Mouse (Mus musculus): Measurements from ENCODE around the gene Gm38655. TPM values are rescaled to one million over a fixed set of nuclear protein-coding genes. Genes with fewer than 3 reads are reported as not detected.
A peak's percentile ranks its signal among the peaks of the same experiment; 100 is the strongest.

The Gm38655 gene
- total RNA-seq (2012; rRNA removed) = not detected in 2 replicates
- total RNA-seq (2014; rRNA removed) = not detected in 2 replicates
- not detected in 2 replicates for polyA plus RNA-seq (2012; ENCODE audit: insufficient read length, low read depth)

DNA sequence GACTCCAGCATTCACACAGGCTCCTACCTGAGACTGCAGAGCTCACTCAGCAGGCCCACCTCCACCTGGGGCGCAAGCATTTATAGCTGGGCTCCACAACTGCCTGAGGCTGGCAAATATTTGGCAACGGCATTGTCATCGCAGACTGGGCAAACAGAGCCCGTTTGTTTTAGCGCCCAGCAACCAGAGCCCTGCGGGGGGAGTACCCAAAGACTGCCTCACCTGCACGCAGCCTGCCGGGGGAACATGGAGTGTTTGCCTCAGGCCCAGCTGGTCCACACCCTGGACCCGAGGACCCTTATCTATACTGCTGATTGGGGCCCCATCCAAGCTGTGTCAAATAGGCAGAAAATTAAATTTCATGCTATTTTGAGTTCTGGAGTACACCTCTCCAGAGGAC, at the start of gene Gm38655:
Gm38655 (minus strand) TSS at position 61 of the 400 bp plus-strand sequence.
- no peak for DNase-seq (ENCODE audit: extremely low read depth)
- in situ Hi-C loops (cut with MboI; ENCODE audit: low pct_ligation_motif_present, low pct_unique_long_range_greater_than_20kb, low sequenced_read_pairs) = no loop called here
- Histone ChIP-seq H3K4me1 (ENCODE audit: control insufficient read depth in 1 of 2, insufficient read depth in 2 of 2) (no peaks in the 10 kb centered on the region), H3K27me3 (replicated peaks) (peaks cover 91% of the 10 kb centered on the region), H3K36me3 (replicated peaks in 1 of 2; ENCODE audit: control insufficient read depth in 1 of 2, insufficient read depth in 1 of 2, low read length in 1 of 2) (no peaks in the 10 kb centered on the region), H3K4me3 (replicated peaks in 1 of 3; ENCODE audit: low read depth in 2 of 3, low read length in 2 of 3, poor library complexity in 1 of 3) (no peak within 1 kb of the TSS), H3K4me2 (ENCODE audit: insufficient read depth, low read depth, poor library complexity, severe bottlenecking) (no peak within 1 kb of the TSS), H3K27ac (ENCODE audit: insufficient read depth, low read depth) (no peak within 1 kb of the TSS), H3K79me2 (replicated peaks; ENCODE audit: control insufficient read depth, extremely low read depth, insufficient read depth, poor library complexity, severe bottlenecking) (no peaks in the 10 kb centered on the region), H3K9me3 (replicated peaks; ENCODE audit: low read length) (no peaks in the 10 kb centered on the region), H3K9ac (ENCODE audit: insufficient read depth, low read depth) (no peak within 1 kb of the TSS)
- dilution Hi-C loops (cut with MboI; ENCODE audit: extremely low pct_ligation_motif_present, extremely low pct_unique_long_range_greater_than_20kb, low sequenced_read_pairs) = no loop called here
- TF ChIP-seq JUND (conservative IDR thresholded peaks at IDR 0.05; ENCODE audit: low read depth, low read length) (no peak), ZNF384 (IDR thresholded peaks at IDR 0.05; ENCODE audit: low read depth, low read length) (no peak), SIN3A (IDR thresholded peaks at IDR 0.05; ENCODE audit: low read length) (no peak), SMC3 (IDR thresholded peaks at IDR 0.05; ENCODE audit: low read depth, low read length) (no peak), TCF12 (IDR thresholded peaks at IDR 0.05; ENCODE audit: low read depth, low read length) (no peak), BHLHE40 (IDR thresholded peaks at IDR 0.05; ENCODE audit: low read depth, low read length) (no peak), POLR2A (IDR thresholded peaks at IDR 0.05; ENCODE audit: low read depth, low read length) (no peak), MAZ (IDR thresholded peaks at IDR 0.05; ENCODE audit: low read depth, low read length) (no peak), MAFK (IDR thresholded peaks at IDR 0.05; ENCODE audit: insufficient replicate concordance, low read length) (no peak), MXI1 (IDR thresholded peaks at IDR 0.05; ENCODE audit: low read depth, low read length) (no peak), UBTF (IDR thresholded peaks at IDR 0.05; ENCODE audit: low read depth, low read length) (no peak), E2F4 (IDR thresholded peaks at IDR 0.05; ENCODE audit: insufficient replicate concordance, low read depth, low read length) (no peak), ELF1 (IDR thresholded peaks at IDR 0.05; ENCODE audit: low read depth, low read length) (no peak), GABPA (IDR thresholded peaks at IDR 0.05; ENCODE audit: insufficient replicate concordance, low read depth, low read length) (no peak), IRF4 (IDR thresholded peaks at IDR 0.05; ENCODE audit: low read depth, low read length) (no peak), ETS1 (conservative IDR thresholded peaks at IDR 0.05; ENCODE audit: low read depth, low read length) (no peak), CTCF (conservative IDR thresholded peaks at IDR 0.05 in 1 of 2, IDR thresholded peaks at IDR 0.05 in 1 of 2; ENCODE audit: low read depth in 2 of 2, low read length in 2 of 2) (no peak), JUN (IDR thresholded peaks at IDR 0.05; ENCODE audit: insufficient read depth, low read depth, low read length) (no peak), MEF2A (IDR thresholded peaks at IDR 0.05; ENCODE audit: borderline replicate concordance, low read depth, low read length) (no peak)

DNA sequence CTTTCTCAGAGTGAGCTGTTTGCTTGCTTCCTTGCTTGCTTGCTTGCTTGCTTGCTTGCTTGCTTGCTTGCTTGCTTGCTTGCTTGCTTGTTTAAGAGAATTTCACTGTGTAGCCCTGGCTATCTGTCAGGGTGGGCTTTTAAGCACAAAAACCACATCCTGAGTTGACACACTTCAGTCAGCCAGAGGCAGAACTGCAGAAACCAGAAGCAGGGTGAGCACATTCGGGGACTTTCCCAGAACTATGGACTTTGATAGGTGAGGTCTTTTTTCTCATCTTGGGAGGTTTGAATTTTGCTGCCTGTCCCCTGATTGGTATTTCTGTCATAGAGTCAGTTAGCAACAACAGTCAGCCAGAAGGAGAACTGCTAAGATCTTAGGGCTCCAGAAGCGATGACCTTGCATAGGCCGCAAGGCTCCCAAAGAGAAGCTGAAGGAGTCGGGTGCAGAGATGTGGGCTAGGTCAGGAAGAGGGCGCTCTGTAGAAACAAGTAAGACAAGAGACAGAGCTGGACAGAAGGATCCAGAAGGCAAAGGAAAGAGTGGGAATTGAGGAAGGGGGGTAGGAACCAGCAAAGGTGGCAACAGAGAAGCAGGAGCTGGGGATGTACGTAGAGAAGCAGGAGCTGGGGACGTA, 49.4 kb upstream of the Gm38655 start:
- Histone ChIP-seq H3K4me1 (ENCODE audit: control insufficient read depth in 1 of 2, insufficient read depth in 2 of 2) (peaks cover 27 to 66% of the 10 kb centered on the region in 2 experiments), H3K79me2 (replicated peaks; ENCODE audit: control insufficient read depth, extremely low read depth, insufficient read depth, poor library complexity, severe bottlenecking) (peaks cover 11% of the 10 kb centered on the region), H3K27me3 (replicated peaks) (no peaks in the 10 kb centered on the region), H3K4me3 (replicated peaks in 1 of 3; ENCODE audit: low read depth in 2 of 3, low read length in 2 of 3, poor library complexity in 1 of 3) (peak overlapping the region in 2 of 3 experiments; percentile 34 to 71), H3K27ac (ENCODE audit: insufficient read depth, low read depth) (peak overlapping the region; percentile 94), H3K9ac (ENCODE audit: insufficient read depth, low read depth) (peak overlapping the region; percentile 85), H3K9me3 (replicated peaks; ENCODE audit: low read length) (no peaks in the 10 kb centered on the region), H3K36me3 (replicated peaks in 1 of 2; ENCODE audit: control insufficient read depth in 1 of 2, insufficient read depth in 1 of 2, low read length in 1 of 2) (peaks cover 37 to 61% of the 10 kb centered on the region in 2 experiments), H3K4me2 (ENCODE audit: insufficient read depth, low read depth, poor library complexity, severe bottlenecking) (peak overlapping the region; percentile 93)
- peak; percentile 85 for DNase-seq (ENCODE audit: extremely low read depth)
- no peak for TF ChIP-seq JUN (IDR thresholded peaks at IDR 0.05; ENCODE audit: insufficient read depth, low read depth, low read length)
- no peak for TF ChIP-seq E2F4 (IDR thresholded peaks at IDR 0.05; ENCODE audit: insufficient replicate concordance, low read depth, low read length)
- no peak for TF ChIP-seq ZMIZ1 (IDR thresholded peaks at IDR 0.05; ENCODE audit: low read depth, low read length)
- TF ChIP-seq ZNF384 (IDR thresholded peaks at IDR 0.05; ENCODE audit: low read depth, low read length) = no peak
- no peak for TF ChIP-seq ELF1 (IDR thresholded peaks at IDR 0.05; ENCODE audit: low read depth, low read length)
- no peak for TF ChIP-seq SMC3 (IDR thresholded peaks at IDR 0.05; ENCODE audit: low read depth, low read length)
- peak; percentile 44 for TF ChIP-seq POLR2A (IDR thresholded peaks at IDR 0.05; ENCODE audit: low read depth, low read length)
- TF ChIP-seq ZC3H11A (IDR thresholded peaks at IDR 0.05; ENCODE audit: low read depth, low read length) = no peak
- TF ChIP-seq TBP (conservative IDR thresholded peaks at IDR 0.05; ENCODE audit: low read depth, low read length) = 0 out of 2 replicates have a peak, but pooled peaks have one; percentile 25
- TF ChIP-seq BHLHE40 (IDR thresholded peaks at IDR 0.05; ENCODE audit: low read depth, low read length) = peak; percentile 82
- peak in 1 of 2 experiments; percentile 19; a peak in 1 of 4 replicates for TF ChIP-seq CTCF (conservative IDR thresholded peaks at IDR 0.05 in 1 of 2, IDR thresholded peaks at IDR 0.05 in 1 of 2; ENCODE audit: low read depth in 2 of 2, low read length in 2 of 2)
- peak; percentile 57 for TF ChIP-seq ETS1 (conservative IDR thresholded peaks at IDR 0.05; ENCODE audit: low read depth, low read length)
- no peak for TF ChIP-seq MAFK (IDR thresholded peaks at IDR 0.05; ENCODE audit: insufficient replicate concordance, low read length)
- no peak; the same call in 1 of the 2 replicates for TF ChIP-seq RAD21 (IDR thresholded peaks at IDR 0.05; ENCODE audit: low read depth, low read length)
- TF ChIP-seq SIN3A (IDR thresholded peaks at IDR 0.05; ENCODE audit: low read length) = 0 out of 2 replicates have a peak, but pooled peaks have one; percentile 1
- dilution Hi-C loops (cut with MboI; ENCODE audit: extremely low pct_ligation_motif_present, extremely low pct_unique_long_range_greater_than_20kb, low sequenced_read_pairs) (no loop called here), in situ Hi-C loops (cut with MboI; ENCODE audit: low pct_ligation_motif_present, low pct_unique_long_range_greater_than_20kb, low sequenced_read_pairs) (no loop called here)

Data from CH12.LX (cell line).